Mouse (Mus musculus): ENCODE results near the gene Btrc.

Btrc gene

GRCm38 (mm10) chr19:45515341-45515740 is 151.8 kb downstream of the Btrc start:
- in situ Hi-C loops (cut with MboI; ENCODE audit: unreplicated experiment in 2 of 2): no loop called here

DNA sequence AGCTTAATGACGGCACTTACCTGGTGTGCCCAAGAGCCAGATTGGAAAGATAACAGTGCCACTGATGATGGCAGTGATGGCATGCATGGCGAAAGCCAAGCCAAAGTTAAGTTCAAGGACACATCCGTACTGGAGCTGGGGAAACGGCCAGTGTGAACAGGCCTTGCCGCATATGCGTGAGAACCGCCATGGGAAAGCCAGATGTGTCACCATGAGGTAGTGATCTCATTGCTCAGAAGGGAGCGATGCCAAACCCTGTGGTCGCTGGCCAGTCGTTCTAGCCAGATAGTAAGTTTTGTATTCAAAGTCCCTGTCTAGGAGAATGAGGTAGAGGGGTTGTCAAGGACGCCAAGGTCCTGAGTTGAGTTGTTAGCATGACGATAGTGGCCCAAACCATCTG is 152.7 kb downstream of the Btrc start:
- in situ Hi-C loops (cut with MboI; ENCODE audit: unreplicated experiment in 2 of 2): no loop called here

DNA sequence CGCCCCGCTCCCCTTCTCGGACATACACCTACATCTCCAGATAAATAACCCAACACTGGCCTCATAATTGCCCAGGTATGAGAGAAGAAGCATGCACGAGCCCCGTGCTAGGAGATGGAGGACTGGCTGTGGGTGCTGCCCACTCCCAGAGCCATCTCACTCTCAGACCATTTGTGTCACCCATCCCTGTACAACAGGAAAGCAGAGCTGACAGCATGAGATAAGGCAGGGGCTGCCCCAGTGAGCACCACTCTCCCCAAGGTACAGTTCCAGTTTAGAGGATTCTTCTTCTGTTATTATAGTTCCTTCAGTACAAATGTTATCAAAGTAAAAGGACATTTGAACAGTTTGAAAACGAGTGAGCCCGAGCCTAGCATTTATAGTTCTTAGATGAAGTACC is 163.8 kb downstream of the Btrc start:
- in situ Hi-C loops (cut with MboI; ENCODE audit: unreplicated experiment in 2 of 2): loop anchor here in 1 of 2 experiments (25.0 kb wide), 1 partner anchor 985 kb away; the partner anchor contains the start of gene Trim8

GRCm38 (mm10) chr19:45527931-45528534 is 164.5 kb downstream of the Btrc start:
- in situ Hi-C loops (cut with MboI; ENCODE audit: unreplicated experiment in 2 of 2): loop anchor here in 1 of 2 experiments (25.0 kb wide), 1 partner anchor 984 kb away; the partner anchor contains the start of gene Trim8

DNA sequence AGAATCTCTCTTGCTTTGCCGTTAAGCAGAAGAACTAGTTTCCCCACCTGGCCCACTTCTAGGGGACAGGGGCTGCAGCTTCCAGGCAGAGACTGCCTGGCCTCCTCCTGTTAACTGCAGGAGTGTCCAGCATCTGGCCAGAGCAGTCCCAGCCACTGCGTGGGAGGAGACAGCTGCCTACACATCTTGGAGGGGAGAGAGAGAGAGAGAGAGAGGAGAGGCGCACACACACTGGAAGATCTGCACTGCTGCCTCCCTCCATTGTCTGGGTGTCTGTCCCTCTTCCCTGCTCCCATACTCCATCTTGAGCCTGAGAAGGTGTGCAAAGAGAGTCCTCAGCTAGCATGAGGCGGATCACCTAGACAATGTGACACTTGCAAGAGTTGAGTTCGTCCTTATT is 165.8 kb downstream of the Btrc start:
- in situ Hi-C loops (cut with MboI; ENCODE audit: unreplicated experiment in 2 of 2): loop anchor here in 1 of 2 experiments (25.0 kb wide), 1 partner anchor 983 kb away; the partner anchor contains the start of gene Trim8

- in situ Hi-C loops (cut with MboI; ENCODE audit: unreplicated experiment in 2 of 2): loop anchor here in 1 of 2 experiments (25.0 kb wide), 1 partner anchor 982 kb away; the partner anchor contains the start of gene Trim8
Observed at GRCm38 (mm10) chr19:45530200-45530995, 166.9 kb downstream of the Btrc start.

- in situ Hi-C loops (cut with MboI; ENCODE audit: unreplicated experiment in 2 of 2): loop anchor here in 1 of 2 experiments (25.0 kb wide), 1 partner anchor 981 kb away; the partner anchor contains the start of gene Trim8
Observed at GRCm38 (mm10) chr19:45531554-45531953, 168.0 kb downstream of the Btrc start.

- in situ Hi-C loops (cut with MboI; ENCODE audit: unreplicated experiment in 2 of 2): loop anchor here in 1 of 2 experiments (25.0 kb wide), 1 partner anchor 979 kb away; the partner anchor contains the start of gene Trim8
Observed at GRCm38 (mm10) chr19:45533617-45534016, 170.1 kb downstream of the Btrc start.

DNA sequence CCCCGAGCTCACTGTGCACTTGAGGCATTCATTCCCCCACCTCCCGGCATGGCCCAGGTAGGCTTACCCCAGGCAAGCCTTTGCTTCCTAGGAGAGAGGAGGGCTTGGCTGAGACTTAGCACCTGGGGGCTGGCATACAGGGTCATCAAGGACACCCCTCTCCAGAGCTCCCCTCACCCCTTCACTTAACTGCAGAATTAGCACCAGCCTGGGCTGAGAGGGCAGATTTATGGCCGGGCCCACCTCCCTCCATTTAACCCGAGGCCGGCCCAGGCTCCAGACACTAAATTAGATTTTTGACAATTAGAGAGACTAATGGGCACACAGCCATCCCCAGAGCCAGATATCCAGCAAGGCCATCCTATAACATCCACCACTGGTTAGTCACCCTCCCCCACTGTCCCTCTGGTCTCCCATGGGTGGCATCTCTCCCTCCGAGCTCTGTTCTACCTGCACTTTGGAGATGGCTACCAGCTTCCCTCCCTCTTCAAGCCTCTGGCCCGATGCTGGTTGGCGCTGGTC is 171.7 kb downstream of the Btrc start:
- in situ Hi-C loops (cut with MboI; ENCODE audit: unreplicated experiment in 2 of 2): loop anchor here (5.0 to 25.0 kb wide), 3 partner anchors 33 to 977 kb away; partner anchors contain the start of gene Trim8 (in 1 of the 2)

DNA sequence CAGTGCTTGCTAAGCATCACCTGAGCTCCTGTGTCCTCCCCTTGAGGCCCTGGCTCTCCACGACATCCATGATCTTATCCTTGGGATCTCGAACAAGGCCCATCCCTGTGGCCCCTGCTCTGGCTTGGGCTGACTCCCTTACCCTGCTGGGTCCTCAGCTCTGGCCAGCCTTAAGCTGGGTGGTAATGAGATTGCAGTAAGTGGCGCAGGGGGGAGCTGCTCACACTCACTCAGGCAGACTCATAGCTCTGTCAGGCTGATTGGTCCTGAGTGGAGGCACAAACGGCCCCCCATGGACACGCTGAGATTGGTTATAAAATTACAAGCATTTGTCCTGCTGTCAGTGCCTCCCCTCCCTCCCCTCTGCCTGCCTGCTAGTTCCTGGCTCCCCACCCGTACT is 172.4 kb downstream of the Btrc start:
- in situ Hi-C loops (cut with MboI; ENCODE audit: unreplicated experiment in 2 of 2): loop anchor here (5.0 to 25.0 kb wide), 3 partner anchors 34 to 976 kb away; partner anchors contain the start of gene Trim8 (in 1 of the 2)

DNA sequence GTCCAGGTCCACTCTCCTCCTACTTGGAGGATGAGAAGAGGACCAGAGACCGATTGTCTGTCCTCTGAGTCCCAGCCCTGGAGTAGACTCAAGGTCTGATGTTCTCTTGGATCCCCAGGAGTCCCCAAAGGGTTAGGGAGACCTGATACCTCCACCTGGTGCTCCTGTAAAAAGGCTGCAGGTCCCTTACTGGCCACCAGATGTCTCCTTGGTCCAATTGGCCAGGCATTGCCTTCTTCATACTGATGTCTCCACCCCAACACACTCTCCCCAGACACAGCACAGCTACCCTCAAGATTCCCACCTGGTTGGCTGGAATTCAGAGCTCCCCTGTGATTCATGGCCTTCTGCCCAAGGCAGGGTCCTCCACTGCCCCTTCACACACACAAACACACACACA is 174.0 kb downstream of the Btrc start:
- in situ Hi-C loops (cut with MboI; ENCODE audit: unreplicated experiment in 2 of 2): loop anchor here (5.0 to 25.0 kb wide), 3 partner anchors 35 to 975 kb away; partner anchors contain the start of gene Trim8 (in 1 of the 2)

- in situ Hi-C loops (cut with MboI; ENCODE audit: unreplicated experiment in 2 of 2): loop anchor here (10.0 to 25.0 kb wide), 4 partner anchors 56 to 971 kb away; partner anchors contain the start of genes Btrc (in 1 of the 2) and Trim8 (in 1 of the 2)
Observed at GRCm38 (mm10) chr19:45540657-45541408, 177.3 kb downstream of the Btrc start.

- in situ Hi-C loops (cut with MboI; ENCODE audit: unreplicated experiment in 2 of 2): loop anchor here (10.0 to 25.0 kb wide), 4 partner anchors 57 to 971 kb away; partner anchors contain the start of genes Btrc (in 1 of the 2) and Trim8 (in 1 of the 2)
Observed at GRCm38 (mm10) chr19:45541409-45542041, 178.0 kb downstream of the Btrc start.

GRCm38 (mm10) chr19:45542061-45542460 is 178.5 kb downstream of the Btrc start:
- in situ Hi-C loops (cut with MboI; ENCODE audit: unreplicated experiment in 2 of 2): loop anchor here (10.0 to 25.0 kb wide), 4 partner anchors 57 to 970 kb away; partner anchors contain the start of genes Btrc (in 1 of the 2) and Trim8 (in 1 of the 2)

GRCm38 (mm10) chr19:45544152-45544924 is 180.8 kb downstream of the Btrc start:
- in situ Hi-C loops (cut with MboI; ENCODE audit: unreplicated experiment in 2 of 2): loop anchor here (10.0 to 25.0 kb wide), 4 partner anchors 60 to 968 kb away; partner anchors contain the start of genes Btrc (in 1 of the 2) and Trim8 (in 1 of the 2)

- in situ Hi-C loops (cut with MboI; ENCODE audit: unreplicated experiment in 2 of 2): loop anchor here (5.0 to 25.0 kb wide), 7 partner anchors 60 to 967 kb away; partner anchors contain the start of genes Btrc (in 1 of the 2) and Trim8 (in 1 of the 2)
Observed at GRCm38 (mm10) chr19:45544925-45545321, 181.4 kb downstream of the Btrc start.

DNA sequence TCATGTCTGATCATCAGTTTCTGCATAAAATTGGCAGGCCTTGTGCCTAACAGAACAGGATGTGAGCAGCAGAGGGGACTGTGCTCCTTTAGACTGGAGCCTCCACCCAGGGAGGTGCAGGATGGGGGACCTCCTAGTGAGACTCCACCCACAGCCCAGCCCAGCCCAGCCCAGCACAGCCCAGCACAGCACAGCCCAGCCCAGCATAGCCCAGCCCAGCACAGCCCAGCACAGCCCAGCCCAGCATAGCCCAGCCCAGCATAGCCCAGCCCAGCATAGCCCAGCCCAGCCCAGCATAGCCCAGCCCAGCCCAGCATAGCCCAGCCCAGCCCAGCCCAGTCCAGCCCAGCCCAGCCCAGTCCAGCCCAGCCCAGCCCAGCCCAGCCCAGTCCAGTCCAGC is 184.7 kb downstream of the Btrc start:
- in situ Hi-C loops (cut with MboI; ENCODE audit: unreplicated experiment in 2 of 2): loop anchor here (5.0 to 25.0 kb wide), 7 partner anchors 63 to 964 kb away; partner anchors contain the start of genes Btrc (in 1 of the 2) and Trim8 (in 1 of the 2)
